Mouse (Mus musculus) E14TG2a.4 (cell line): Measurements from ENCODE around the gene Cux1.

ENCODE experiments used
- CTCF ChIP-seq: conservative IDR thresholded peaks from 2 replicates; pipeline ENCODE4 v1.5.1; 2014; ENCODE audit warnings: low read length
- NANOG ChIP-seq: IDR thresholded peaks from 2 replicates; pipeline ENCODE4 v1.6.1; 2014; ENCODE audit warnings: borderline replicate concordance, low read length, mixed read lengths

GRCm38 (mm10) chr5:136555703-136556102 lies 11.6 kb downstream of the Cux1 start:
- TF ChIP-seq CTCF (no peak), NANOG (no peak)
